Mouse (Mus musculus) cerebellum, postnatal 10 days (tissue): ENCODE measurements around the gene Tarbp1.

Experiments
- DNase-seq, 2 experiments: peaks; one replicate each; pipeline ENCODE4 v3.0.0; 2021; ENCODE audit warnings: mixed read lengths in 2 of 2

Tarbp1 gene

DNA sequence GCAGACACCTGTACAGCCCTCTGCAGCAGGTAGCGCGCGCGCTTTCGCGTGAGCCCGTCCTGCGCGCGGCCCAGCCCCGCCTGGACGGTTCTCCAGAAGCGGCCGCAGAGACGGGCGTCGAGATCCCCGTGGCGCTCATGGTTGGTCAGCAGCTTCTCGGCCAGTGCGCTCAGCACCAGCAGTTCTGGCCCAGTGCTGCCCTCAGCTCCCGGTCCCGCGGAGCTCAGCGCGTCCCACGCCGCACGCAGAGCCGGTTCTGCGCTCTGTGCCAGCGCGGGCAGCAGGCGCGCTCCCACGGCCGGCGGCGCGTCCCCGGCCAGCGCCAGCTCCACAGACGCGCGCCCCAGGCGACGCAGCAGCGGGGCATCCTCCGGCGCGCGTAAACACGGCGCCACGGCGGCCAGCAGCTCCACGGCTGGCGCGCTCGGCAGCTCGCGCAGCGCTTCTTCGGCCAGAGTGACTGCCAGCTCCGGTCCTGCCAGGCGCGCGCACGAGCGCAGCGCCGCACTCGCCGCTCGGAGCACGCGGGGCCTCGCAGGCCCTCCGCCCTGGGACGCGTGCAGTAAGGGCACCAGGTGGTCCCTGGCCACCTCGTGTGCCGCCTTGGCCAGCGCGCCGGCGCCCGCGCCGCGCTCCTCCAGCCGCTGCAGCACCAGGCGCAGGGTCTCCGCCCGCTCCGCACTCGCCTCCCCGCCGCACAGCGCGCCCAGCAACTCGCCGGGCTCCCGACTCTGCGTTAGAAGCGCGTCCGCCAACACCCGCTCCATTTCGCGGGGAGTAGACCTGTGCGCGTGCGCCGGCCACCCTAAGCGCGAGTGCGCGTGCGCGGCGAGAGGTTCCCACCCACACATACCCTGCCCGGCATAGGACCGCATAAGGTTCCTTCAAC is at the start of gene Tarbp1:
Gene Tarbp1 (minus strand): TSS at position 767 of the 889 bp plus-strand sequence.
- peak; percentile 96 to 97 for DNase-seq

GRCm38 (mm10) chr8:126524233-126524985 is 49.5 kb upstream of the Tarbp1 start:
- DNase-seq: peak; percentile 69 to 81

GRCm38 (mm10) chr8:126523060-126523574 is 48.3 kb upstream of the Tarbp1 start:
- peak in 1 of 2 experiments; percentile 23 for DNase-seq

GRCm38 (mm10) chr8:126519447-126519975 is 44.6 kb upstream of the Tarbp1 start:
- DNase-seq: peak; percentile 28 to 36

DNA sequence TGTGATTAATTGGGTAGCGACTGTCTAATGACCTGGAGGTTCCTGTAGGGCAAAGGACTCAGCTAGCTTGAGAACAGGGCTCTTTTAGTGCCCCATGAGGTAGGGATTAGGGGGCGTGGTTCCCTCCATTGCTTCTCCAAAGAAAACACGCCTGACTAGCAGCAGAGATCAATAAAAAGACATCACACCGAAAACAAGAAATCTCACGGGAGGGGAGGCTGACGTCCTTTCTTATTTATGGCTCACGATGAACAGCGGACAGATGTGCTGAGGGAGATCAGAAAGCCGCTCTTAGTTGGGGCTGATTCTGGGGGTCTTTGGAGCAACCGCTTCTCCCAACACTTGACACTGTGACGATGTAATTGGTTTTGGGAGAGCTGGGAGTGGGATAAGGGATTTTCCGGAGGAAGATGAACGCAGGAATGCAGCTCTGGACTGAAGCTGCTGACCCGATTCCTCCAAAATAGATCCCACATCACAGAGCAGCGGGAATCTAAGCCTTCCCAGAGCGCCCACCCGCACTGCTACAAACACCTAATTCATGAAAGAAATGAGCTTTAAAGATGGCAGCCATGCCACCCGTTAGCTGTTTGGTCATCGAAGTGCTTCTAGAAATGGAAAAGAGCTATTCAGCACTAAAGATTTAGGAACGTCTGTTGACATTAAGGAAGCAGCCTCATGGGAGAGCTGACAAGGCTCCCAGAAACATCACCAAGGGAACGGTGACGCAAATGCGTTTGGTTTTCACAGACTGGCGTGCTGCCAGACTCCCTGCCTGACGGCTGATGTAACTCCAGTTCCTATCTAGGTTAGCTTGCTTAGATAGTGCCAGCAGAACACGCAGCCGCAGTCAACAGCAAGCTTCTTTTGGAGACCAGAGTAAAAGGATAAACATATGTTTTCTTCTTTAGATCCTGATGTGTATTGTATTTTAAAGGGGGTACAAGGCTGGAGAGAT is 42.0 kb upstream of the Tarbp1 start:
- peak; percentile 96 to 98 for DNase-seq

- no peak for DNase-seq
These were observed 39.4 kb upstream of the Tarbp1 start for GRCm38 (mm10) chr8:126514011-126514964.

- DNase-seq: no peak
These were observed 36.0 kb upstream of the Tarbp1 start for GRCm38 (mm10) chr8:126510866-126511265.

- DNase-seq: peak; percentile 56 to 62
These were observed 34.8 kb upstream of the Tarbp1 start for GRCm38 (mm10) chr8:126509635-126510034.

DNA sequence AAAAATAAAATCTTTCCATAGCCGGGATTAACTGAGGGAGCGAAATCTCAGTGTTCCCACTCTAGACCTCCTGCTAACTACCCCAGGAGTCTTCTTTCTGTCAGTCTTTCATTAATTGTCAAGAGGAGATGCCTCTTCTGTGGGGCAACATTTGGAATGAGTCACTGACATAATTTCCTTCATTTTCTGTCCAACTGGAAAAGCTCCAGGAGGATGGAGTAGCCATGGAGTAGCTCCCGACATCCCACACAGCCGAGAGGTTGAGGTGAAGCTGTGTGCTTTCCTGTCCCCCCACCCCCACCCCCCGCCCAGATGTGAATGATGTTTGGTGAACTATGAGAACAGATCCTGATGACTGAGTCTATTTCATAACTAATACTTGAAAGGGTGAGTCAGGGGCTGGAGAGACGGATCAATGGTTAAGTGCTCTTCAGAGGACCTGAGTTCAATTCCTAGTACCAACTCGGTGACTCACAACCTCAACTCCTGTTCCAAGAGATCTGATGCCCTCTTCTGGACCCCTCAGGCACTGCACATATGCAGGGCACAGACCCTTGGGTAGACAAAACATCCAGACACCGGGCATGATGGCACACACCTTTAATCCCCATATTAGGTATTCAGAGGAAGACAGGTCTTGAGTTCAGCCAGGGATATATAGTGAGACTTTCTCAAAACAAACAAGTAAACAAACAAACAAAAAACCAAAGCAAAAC is 34.2 kb upstream of the Tarbp1 start:
- peak; percentile 26 to 42 for DNase-seq

- no peak for DNase-seq
These were observed 33.4 kb upstream of the Tarbp1 start for GRCm38 (mm10) chr8:126508221-126508620.

DNA sequence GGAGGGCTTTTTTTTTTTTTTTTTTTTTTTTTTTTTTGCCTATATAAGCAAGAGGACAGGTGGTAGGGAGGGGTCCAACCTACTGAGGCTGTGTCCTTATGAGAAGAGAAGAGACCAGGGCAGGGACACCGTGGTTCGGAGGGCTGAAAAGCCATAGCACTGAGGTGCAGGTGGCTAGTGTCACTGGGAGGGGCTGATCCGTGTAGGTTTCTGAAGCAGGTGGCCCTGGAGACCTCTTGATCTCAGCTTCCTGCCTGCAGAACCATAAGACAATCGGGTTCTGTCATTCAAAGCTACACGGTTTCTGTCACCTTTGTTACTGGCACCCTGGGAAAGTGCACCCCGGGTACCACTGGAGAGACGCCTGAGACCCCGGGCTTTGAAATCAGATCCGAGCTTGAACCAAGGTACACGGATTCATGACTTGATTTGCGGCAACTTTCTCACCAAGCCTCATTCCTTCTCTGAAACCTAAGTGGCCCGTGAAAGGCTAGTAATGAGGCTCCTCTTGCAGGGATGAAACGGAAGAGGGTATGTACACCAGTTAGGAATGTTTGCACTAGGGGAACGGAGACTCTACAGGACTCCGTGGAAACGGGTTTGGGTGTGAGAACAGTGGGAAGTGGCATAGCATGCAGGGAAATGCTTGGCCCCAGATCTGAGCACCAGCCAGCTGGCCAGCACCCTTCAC is 29.8 kb upstream of the Tarbp1 start:
- DNase-seq: no peak

GRCm38 (mm10) chr8:126502722-126503121 is 27.9 kb upstream of the Tarbp1 start:
- DNase-seq: no peak

DNA sequence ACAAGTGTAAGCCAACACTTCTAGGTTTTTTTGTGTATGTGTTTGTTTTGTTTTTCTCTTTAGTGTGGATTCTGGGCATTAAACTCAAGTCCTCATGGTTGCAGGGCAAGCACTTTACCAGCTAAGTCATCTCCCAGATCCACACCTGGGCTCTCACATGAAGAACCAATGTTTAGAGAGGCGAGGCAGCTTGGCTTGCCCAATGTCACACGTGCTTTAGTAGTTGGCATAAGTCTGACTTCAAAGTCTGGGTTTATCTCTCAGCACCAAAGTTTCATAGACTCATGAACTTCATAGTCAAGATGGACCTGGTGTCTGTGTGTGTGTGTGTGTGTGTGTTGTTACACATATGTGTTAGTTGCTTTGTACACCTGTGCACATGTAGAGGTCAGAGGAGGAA is 24.5 kb upstream of the Tarbp1 start:
- DNase-seq: no peak

- peak; percentile 35 to 45 for DNase-seq
These were observed 23.6 kb upstream of the Tarbp1 start for GRCm38 (mm10) chr8:126498465-126498864.

DNA sequence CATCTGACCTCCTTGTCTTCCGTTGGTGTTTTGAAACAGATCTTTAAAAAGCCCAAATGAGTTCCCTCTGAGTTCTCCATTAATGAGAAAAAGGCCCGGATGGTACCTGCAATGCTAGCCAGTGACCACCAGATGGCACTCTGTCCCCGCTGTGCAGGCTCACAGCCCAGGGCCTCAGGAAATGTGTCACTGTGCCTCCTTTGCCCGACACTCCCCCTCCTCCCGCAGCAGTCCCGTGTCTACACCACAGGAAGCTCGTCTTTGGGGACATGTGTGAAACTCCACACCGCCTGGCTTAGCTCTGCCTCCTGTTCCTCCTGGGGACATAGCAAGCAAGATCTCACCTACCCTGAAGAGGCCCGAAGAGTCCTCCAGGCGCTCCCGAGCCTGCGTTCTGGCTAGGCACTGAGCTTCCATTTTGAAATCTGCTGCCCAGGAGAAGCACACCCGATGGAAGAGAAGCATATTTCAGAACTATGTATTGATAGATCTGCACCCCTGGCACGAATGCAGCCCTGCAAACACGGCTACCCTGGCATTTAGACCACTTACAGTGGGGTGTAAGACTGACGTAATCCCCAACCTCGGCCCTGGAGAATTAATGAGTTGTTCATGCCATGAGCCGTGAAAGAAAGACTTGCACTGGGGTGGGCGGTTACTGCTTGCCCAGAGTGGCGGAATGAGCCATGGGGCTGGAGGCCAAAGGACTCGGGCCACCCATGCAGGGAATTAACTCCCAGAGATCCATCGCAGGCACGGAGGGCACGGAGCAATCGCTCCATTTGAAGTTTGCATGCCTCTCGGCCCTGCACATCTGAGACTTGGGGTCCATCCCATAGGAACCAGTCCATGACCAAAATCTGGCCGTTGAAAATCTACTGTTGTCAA is 22.9 kb upstream of the Tarbp1 start:
- DNase-seq: peak; percentile 94 to 96

DNA sequence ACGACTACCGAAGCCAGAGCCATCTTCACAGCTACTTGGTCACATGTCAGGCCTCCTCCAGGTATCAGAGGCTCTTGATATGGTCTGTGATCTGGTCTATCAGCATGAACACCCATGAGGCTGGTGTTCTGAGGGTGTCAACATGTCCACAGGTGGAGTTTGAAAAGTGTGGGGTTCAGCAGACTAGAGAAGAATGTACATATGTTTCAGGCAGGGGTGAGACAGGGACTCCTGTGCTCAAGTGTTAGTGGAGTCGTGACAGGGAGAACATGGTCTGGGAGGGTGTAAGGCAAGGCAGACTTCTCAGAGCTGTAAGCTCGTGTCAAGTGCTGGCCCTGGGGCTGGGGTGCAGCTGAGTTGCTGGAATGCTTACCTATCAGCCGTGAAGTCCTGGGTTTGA is 22.1 kb upstream of the Tarbp1 start:
- DNase-seq: peak in 1 of 2 experiments; percentile 18

- no peak for DNase-seq
These were observed 20.6 kb upstream of the Tarbp1 start for GRCm38 (mm10) chr8:126495461-126495860.
